Mouse (Mus musculus) small intestine, adult 2 months (tissue): ENCODE results near the gene Map3k7.

ENCODE experiments used
- CTCF ChIP-seq: fragments of 200-500 bp; IDR thresholded peaks from 2 replicates; pipeline ENCODE4 v1.5.1; 2012; ENCODE audit warnings: low read depth, mild to moderate bottlenecking, control low read depth, inconsistent platforms, low read length, moderate library complexity, mixed read lengths; ENCODE audit not compliant: insufficient replicate concordance, insufficient read length; ENCODE audit errors: extremely low read depth
- POLR2A ChIP-seq: fragments of 200-500 bp; IDR thresholded peaks from 2 replicates; pipeline ENCODE4 v1.6.1; 2012; ENCODE audit warnings: low read depth, mild to moderate bottlenecking, control low read depth, inconsistent platforms, low read length, moderate library complexity

- TF ChIP-seq CTCF, result no peak
- TF ChIP-seq POLR2A, result no peak
Measured at GRCm38 (mm10) chr4:31936358-31936757, 27.5 kb upstream of the Map3k7 start.
